Mouse (Mus musculus): ENCODE results near the gene Nrsn2. TPM values are rescaled to one million over a fixed set of nuclear protein-coding genes. Genes with fewer than 3 reads are reported as not detected.

Gene Nrsn2
- 10 to 100 TPM; 33.0 to 39.6 TPM for total RNA-seq (2021)
- long read RNA-seq, experiment 1, transcript Nrsn2-201 (3 exons, 1,455 nt), result major isoform, 17 of 26 reads
- long read RNA-seq, experiment 1, partial matches to known transcripts, result 5 of 26 reads
- long read RNA-seq, experiment 1, other reads (novel, unspliced or antisense), result 4 of 26 reads
- long read RNA-seq, experiment 2, transcript Nrsn2-201 (3 exons, 1,455 nt), result major isoform, 22 of 27 reads
- long read RNA-seq, experiment 2, partial matches to known transcripts, result 2 of 27 reads
- long read RNA-seq, experiment 2, other reads (novel, unspliced or antisense), result 3 of 27 reads

DNA sequence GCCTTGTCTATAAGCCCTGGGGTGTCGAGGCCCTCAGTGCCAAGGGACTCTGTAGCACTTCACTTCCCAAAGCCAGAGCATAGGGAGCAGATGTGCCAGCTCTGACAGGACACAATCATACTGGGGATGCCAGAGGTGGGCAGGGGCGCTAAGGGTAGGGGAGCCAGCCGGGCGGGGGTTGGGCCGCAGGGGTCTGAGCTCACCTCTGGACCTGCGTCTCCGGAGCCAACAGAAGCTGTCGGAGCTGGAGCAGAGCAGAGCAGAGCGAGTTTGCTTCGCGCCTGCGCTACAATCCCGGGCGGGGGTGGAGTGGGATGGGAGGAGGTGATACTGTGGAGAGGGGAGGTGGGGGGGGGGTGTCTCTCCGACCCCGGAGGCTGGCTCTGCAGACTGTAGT lies at the start of gene Nrsn2:
Nrsn2 (minus strand) TSS at position 294 of the 397 bp plus-strand sequence.
- no peak for DNase-seq (ENCODE audit: low spot score in 2 of 2)

DNA sequence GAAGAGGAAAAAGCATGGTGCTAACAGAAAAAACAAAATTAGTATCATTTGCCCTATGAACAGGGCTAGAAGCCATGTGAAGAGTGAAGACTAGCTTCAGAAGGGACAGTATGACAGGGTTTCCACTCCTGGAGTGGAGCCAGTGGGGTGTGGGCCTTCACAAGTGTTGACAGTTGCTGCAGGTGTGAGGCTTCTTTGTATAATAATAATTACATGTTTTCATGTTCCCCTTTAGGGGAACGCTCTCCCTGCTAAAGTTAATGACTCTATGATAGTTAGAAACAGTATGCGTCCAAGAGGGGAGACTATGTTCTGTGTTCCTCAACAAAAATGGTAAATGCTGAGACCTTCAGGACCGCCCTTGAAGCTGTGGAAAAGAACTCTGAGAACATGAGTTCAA lies 39.3 kb upstream of the Nrsn2 start:
- no peak for DNase-seq (ENCODE audit: low spot score in 2 of 2)

DNA sequence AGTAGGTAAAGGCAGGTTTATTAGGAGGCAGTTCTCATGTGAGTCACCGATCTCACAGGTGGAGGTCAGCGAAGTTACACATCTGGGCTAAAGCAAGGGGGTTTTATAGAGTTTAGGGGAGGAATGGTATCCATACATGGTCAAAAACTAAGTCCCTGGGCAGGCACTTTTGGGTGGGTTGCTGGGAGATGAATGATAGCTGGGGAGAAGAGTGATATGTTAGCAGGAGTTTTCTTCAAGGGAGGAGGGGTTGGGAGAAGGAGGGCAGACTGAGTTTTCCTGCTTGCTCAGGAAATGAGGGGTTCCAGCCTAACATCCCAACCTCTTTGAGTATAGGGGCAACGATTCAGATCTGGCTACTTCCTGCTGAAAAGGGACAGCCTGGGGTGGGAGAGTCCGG lies 38.8 kb upstream of the Nrsn2 start, which contains the start of gene 6820408C15Rik:
6820408C15Rik (plus strand) TSS at position 301 of the 400 bp plus-strand sequence.
- no peak for DNase-seq (ENCODE audit: low spot score in 2 of 2)

DNA sequence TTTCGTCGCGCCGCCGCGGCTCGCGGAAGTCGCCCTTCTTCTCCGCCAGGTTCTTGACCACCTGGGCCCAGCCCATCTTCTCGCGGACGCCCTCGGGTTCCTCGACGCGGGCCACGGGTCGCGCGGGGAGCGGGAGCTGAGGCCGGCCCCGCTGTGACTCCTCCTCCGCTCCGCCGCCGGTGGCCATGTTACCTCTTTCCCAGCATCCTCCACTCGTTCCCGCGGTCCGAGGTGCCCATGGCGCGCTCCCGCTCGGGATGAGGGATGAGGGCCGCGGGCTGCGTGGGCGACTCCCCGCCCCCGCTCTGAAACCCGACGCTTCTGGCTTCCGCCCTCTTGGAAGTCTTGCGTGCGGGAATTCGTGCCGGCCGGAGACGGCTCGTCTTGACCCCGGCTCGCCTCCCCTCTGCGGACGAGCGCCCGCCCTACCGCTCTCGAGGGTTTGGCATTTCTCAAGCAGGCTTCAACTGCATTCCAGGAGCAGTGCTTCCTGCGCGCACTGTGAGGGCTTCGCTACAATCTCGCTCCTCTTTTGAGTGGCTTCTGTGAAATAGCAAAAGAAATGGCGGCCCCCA lies 38.2 kb upstream of the Nrsn2 start, which contains the start of gene Zcchc3:
Zcchc3 (minus strand) TSS at position 437 of the 575 bp plus-strand sequence.
- peak; percentile 85 for DNase-seq (ENCODE audit: low spot score in 2 of 2)

DNA sequence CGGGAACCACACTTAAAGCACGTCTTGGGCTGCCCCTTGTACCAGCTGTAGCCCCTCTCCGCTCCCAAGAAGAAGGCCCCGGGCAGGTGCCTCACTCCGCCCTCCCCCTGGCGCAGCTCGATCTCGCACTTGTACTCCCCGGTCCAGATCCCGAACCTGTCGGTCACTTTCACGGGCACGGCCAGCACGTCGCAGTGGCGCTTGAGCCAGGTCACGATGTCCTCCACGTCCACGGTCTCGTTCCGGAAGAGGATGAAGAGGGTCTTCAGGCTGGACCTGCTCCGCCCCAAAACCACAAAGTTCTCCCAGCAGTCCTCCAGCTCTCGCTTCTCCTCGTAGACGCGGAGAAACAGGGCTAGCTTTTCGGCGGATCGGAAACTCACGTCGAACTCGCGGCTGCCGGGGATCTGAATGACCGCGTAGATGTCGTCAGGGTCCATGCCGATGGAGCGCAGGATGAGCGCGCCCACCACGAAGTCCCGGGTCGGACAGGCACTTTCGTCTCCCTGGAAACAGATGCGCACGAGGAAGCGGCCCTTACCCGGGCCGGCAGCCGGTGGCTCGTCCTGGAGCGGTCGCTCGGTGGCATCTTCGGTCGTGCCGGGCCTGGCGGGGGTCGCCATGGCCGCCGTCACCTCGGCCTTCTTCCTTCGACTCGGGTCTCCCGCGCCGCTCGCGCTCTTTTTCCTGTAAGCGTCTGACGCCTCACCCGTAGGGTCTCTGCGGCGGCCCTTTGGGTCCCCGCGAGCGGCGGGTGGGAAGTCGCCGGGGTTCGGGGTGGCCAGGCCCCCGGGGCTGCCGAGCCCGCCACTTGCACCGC lies 37.5 kb upstream of the Nrsn2 start:
- peak in 1 of 2 experiments; percentile 61 for DNase-seq (ENCODE audit: low spot score in 2 of 2)

DNA sequence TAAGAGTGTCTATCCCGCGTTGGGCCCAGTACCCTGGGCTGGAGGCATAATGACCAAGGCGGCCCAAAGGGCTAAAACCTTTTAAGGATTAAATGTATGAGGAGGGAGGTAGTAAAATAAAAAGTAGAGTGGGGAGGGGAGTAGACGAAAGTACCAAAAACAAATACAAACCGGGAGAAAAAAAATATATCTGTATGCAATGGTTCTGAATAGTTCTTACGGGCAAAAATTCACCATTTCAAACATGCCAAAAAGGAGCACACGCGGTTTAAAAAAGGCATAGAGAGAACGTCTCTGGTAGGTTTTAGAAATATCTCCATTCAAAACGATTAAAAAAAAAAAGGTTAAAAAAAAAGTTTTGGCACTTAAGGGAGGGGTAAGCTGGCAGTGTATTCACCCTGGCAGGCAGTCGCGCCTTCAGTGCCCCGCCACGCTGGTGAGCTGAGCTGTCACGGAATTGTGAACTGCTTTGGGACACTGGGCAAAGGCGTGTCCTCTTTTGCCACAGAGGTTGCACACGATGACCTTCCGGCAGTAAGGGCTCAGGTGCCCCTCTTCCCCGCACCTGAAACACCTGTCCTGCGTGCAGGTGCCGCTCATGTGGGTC lies 36.8 kb upstream of the Nrsn2 start:
- DNase-seq (ENCODE audit: low spot score in 2 of 2), result no peak

DNA sequence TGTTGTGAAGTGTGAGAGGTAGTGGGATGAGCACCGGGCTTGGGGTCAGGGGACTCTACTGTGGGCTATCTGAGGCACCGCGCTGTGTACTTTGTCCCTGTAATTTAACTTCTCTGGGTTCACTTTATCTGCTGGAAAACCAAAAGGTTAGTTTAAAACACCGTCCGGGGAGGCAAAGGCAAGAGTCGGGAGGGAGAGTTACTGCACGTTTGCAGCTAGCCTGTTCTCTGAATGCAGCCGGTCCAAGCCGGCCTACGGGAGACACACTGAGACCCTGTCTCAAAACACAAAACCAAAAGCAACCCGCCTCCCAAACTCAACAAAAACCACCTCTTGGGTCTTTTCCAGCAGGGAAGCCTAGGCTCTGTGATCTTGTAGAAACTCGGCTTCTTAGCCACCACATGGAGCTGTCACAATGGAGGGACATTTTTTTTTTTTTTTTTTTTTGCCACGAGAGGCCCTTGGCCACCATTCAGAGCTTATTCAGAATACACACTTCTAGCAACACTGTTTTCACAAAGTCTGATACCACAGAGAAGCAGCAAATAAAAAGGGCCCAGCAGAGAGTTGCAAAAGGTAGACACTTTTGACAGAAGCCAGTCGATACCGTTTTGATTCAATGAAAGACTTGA lies 36.2 kb upstream of the Nrsn2 start:
- no peak for DNase-seq (ENCODE audit: low spot score in 2 of 2)

DNA sequence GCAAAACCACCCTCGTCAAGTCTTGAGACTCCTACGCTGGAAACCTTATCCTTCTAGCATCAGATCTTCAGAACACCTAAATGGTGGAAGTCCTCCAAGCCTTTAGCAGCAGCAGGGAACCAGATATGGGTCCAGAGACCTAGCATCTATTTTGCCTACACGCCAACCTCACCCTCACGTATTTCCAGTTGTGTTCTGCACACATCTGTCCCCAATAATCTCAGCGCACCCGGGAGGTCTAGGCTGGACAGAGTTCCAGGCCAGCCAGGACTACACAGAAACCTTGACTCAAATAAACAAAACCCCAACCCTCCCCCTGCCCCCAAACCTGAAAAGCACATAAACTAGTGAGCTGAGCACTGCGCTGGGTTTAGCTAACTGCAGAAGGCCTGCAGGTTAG lies 35.0 kb upstream of the Nrsn2 start:
- no peak for DNase-seq (ENCODE audit: low spot score in 2 of 2)

DNA sequence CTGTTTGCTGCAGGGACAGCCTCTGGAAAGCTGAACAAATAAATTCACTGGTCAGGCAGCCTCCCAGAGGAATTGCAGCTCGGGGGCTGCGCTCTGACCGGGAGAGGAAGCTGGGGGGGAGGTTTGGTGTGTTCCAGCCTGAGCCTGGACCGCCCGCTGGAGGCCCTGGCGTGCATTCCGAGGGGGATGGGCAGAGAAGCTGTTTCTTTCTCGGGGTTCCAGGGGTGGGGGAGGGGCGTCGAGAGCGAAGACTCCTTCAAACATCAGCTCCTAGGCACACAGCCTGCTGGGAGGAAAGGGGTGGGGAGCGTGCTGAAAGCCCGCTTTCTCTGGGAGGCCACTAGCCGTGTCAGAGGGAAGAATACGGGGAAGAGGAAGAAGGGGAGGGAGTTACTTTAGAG lies 34.5 kb upstream of the Nrsn2 start:
- peak; percentile 72 to 85 for DNase-seq (ENCODE audit: low spot score in 2 of 2)

DNA sequence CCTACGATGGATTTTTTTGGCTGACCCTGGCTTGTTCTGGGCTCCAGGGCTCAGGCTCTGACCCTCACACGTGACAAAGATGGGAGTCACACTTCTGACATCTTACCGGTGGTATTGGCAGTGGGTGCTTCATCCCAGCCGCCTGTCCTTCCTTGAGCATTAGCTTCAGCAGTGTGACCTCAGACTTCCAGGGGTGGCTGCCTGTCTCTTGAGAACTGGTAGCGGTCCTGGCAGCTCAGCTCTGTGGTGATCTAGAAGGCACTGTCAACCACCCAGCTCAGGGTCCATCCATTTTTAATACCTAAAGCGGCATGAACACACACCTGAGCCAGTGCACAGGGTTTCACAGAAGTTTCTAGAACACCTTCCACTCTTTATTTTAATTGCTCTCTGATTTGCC lies 33.3 kb upstream of the Nrsn2 start:
- DNase-seq (ENCODE audit: low spot score in 2 of 2), result no peak

DNA sequence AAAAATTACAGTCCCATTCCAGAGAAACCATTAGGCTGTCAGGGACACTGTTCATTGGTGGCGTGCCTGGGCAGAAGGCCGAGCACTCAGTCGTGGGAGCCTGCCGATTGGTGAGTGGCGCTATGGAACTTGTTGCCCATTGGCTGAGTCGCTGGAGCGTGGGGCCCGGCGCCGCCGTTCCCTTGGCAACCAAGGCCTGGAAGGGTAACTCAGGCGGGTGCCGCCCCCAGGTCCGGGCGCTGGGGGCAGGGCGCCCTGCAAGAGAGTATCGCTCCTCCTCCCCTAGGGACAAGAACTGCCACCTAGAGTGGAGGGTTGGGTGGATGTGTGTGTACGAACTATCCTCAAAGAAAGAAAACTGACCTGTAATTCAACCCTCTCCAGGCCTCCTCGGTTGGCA lies 29.7 kb upstream of the Nrsn2 start:
- peak; percentile 94 to 98 for DNase-seq (ENCODE audit: low spot score in 2 of 2)

DNA sequence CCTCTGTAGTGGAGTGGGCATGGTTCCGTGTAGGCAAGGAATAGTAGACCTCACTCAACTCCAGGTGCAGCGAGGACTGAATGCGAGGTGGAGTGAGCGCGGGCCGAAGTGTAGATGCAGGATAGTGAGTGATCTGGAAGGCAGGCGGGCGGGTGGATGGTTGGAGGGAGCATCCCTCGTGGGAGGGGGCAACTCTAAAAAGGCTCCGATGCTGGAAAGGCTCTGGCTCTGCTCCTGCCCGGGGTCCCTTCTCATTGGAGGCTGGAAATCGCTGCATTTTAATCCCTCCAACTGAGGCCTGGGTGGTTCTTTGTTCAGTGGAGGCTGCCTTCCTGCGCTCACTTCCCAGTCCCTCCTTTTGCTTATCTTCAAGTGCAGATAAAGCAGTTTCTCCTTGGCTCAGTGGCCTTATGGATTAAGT lies 22.7 kb upstream of the Nrsn2 start:
- DNase-seq (ENCODE audit: low spot score in 2 of 2), result no peak

DNA sequence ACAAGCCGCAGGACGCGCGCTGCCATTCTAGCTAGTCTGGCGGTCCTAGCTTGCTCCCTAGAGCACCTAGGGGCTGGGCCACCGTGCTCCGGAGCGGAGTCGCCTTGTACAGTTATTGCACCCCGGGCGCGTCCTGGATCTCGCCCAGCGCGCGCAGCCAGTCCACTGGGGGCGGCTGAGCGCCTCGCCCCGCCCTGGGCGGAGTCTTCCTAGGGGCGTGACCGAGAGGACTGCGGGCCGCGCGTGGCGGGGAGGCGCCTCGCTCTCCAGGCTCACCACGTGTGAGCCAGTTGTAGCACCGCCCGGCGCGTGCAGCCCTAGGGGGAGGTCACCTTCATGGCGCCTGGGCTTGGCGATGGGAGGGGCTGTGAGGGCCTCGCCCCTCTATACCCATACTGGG lies 22.3 kb upstream of the Nrsn2 start:
- peak; percentile 86 to 89 for DNase-seq (ENCODE audit: low spot score in 2 of 2)

DNA sequence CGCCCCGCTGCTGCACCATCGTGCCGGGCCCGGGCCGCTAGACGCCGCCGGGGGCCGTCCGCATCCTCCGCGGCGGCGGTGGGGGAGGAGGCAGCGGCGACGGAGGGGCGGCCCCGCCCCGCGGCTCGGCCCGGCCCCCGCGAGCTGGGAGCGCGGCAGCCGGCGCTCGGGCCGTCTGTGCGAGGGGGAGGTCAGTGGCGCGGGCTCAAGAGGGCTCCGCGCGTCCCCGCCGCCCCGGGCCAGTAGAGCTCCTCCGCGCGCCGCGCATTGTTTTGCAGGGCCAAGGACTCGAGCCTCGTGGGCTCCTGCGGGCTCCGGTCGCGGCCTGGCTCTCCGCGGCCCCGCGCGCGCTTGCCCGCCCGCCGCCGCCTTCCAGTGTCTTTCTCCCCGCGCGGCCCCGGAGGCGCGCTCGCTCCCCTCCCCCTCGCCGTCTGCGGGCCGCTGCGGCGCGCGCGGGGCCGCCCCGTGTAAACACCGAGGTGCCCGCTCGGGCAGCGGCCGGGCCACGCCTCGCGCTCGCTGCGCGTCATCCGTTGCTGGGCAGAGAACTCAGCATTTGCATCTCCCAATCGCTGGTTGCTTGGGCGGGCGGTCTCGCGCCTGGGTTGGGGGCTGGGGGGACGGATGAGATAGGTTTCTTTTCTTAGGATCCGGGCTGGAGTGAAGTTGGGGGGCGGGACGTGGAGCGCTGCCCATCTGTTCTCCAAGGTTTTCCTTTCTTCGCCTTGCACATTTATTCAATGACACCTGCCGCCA lies 21.4 kb upstream of the Nrsn2 start, which contains the start of gene Sox12:
Sox12 (minus strand) TSS at position 384 of the 756 bp plus-strand sequence.
- DNase-seq (ENCODE audit: low spot score in 2 of 2), result peak; percentile 95 to 98

DNA sequence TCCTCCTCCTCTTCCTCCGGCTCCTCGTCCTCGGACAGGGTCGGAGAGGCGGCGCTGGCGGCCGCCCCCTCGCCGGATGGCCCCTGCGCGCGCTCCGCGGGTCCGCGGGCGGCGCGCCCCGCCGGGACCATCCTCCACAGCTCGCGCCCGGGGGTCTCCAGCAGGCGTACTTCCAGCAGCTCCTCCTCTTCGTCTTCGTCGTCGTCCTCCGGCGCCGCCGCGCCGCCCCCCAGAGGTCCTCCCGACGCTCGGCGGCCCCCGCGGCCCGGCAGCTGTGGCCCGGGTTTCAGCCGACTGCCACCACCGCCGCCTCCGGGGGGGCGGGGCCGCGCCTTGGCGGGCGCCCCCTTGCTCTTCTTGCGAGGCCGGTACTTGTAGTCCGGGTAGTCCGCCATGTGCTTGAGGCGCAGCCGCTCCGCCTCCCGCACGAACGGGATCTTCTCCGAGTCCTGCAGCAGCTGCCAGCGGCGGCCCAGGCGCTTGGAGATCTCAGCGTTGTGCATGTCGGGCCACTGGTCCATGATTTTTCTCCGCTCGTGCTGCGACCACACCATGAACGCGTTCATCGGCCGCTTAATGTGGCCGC lies 20.7 kb upstream of the Nrsn2 start:
- DNase-seq (ENCODE audit: low spot score in 2 of 2), result peak; percentile 85 to 88

DNA sequence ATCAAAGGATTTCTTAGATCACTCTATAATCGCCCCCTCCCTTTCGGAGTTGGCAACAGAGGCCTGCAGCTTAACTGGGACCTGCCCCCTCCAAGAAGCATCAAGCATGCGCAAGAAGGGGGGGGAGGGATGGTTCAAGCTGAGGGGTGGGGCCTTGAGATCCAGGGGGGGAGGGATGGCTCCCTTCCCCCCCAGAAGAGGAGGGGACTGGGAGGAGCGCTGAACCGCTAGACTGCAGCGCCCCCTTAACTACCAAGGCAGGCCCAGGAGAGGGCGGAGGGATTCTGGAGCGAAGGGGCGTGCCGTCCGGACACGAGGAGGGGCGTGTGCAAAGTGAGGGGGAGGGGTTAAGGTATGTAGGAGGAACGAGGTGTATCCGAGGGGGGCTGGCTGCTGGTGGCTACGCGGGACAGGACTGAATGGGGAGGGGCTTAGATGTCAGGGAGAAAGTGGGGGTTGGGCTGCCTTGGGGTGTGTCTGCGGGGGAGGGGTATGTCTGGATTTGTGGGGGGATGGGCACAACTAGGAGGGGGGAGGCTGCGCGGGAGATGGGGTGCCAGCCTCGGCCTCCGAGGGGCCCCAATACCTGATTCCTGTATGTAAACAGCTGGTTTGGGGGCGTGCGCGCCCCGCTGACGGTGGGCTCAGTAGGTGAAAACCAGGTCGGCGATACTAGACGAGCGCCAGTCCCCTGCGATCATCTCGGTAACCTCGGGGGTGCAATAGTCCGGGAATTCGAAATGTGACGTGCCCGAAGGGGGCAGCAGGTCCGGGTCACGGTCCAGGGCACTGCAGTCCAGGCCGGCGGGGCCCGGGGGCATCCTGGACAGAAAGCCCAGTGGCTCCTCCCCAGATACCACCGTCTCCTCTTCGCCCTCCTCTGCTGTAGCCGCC lies 19.9 kb upstream of the Nrsn2 start:
- DNase-seq (ENCODE audit: low spot score in 2 of 2), result peak; percentile 86 to 94

DNA sequence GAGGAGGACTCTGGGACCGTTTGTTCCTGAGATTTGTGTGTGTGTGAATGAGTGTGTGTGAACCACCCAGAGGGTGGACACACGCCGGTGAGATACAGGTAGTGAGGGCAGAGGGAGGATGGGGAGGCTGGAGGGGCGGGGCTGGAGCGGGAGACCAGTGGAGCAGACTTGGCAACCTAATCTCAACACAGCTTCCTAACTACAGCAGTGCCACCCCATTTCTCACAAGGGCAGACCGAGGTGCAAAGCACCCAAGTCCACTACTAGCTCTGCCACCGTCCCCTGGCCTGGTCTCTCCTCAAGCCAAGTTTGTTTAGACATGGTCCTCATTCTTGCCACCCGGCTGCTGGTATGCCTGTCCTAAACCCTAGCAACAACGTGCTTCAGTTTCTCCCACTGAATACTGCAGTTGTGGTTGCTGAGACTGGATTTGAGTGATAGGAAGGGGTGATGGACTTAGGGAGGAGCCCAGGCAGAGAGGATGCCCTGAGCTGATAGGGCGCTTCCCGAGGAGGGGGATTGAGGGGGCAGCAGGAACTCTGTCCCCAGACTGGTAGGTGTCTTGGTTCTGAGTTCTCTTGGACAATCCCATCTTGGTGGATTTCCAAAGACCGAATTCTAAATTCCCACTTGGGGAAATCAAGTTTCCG lies 19.0 kb upstream of the Nrsn2 start:
- no peak for DNase-seq (ENCODE audit: low spot score in 2 of 2)

Measured in layer of hippocampus, postnatal 14 days (tissue).